Mouse (Mus musculus) lung, adult 2 months (tissue): ENCODE results near the gene Cldnd2.

ENCODE experiments used
- CTCF ChIP-seq: fragments of 200-500 bp; IDR thresholded peaks from 2 replicates; pipeline ENCODE4 v1.5.1; 2011; ENCODE audit warnings: mild to moderate bottlenecking, low read length, control low read depth; ENCODE audit not compliant: insufficient read depth
- POLR2A ChIP-seq: fragments of 200-500 bp; IDR thresholded peaks from 2 replicates; pipeline ENCODE4 v1.6.1; 2011; ENCODE audit warnings: low read depth, mild to moderate bottlenecking, control low read depth, low read length, borderline replicate concordance; ENCODE audit errors: extremely low read depth

- TF ChIP-seq CTCF = no peak
- no peak for TF ChIP-seq POLR2A
Observed at GRCm38 (mm10) chr7:43427406-43427805, 13.2 kb upstream of the Cldnd2 start, which contains the start of gene Lim2.
